Mouse (Mus musculus) bone marrow, adult 2 months (tissue): ENCODE results near the gene Nhsl1.

ENCODE experiments used
- CTCF ChIP-seq: fragments of 200-500 bp; IDR thresholded peaks from 2 replicates; pipeline ENCODE4 v1.5.1; 2011; ENCODE audit warnings: low read length, control low read depth; ENCODE audit not compliant: control insufficient read depth, insufficient read depth
- POLR2A ChIP-seq: fragments of 200-500 bp; IDR thresholded peaks from 2 replicates; pipeline ENCODE4 v1.6.1; 2011; ENCODE audit warnings: low read depth, mild to moderate bottlenecking, control low read depth, low read length, borderline replicate concordance; ENCODE audit not compliant: control insufficient read depth

DNA sequence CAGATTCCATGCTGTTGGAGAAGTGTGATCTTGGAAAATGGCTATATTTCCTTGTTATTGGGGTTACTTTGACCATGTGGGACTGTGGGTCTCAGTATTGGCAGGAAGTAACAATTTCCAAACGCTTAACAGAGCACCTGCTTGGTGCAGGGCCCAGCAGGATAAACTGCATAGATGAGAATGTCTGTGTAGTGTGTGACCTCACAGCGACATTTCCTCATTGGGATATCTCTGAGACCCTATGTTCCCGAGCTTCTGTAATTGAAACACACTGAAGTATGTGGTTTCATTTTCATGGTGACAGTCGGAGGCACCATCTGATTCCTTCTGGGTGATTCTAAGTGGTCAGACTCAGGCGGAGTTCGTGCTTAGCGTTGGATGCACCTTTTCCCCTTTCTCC, 75.5 kb downstream of the Nhsl1 start:
- TF ChIP-seq CTCF (no peak), POLR2A (no peak)
